Mouse (Mus musculus) limb, embryonic 11.5 days (tissue): ENCODE results near the gene Dusp11. TPM values are rescaled to one million over a fixed set of nuclear protein-coding genes. Genes with fewer than 3 reads are reported as not detected.
"Not testable (repeated sequence)": the region's sequence is repeated elsewhere in the genome, so short reads cannot be mapped to it uniquely, and the experiment has no call there.

ENCODE experiments used
- ATAC-seq: fragments of 200-750 bp; cut with Nextera tagmentation; 2 replicates; pipeline ENCODE4 v1.8.0; 2017; ENCODE audit warnings: low read depth; ENCODE audit not compliant: insufficient number of reproducible peaks, low FRiP score, low TSS enrichment
- DNase-seq: peaks from one replicate; pipeline ENCODE4 v3.0.0-alpha.2; 2015; ENCODE audit warnings: low spot score
- H3K27ac ChIP-seq: fragments of 300-500 bp; sonication (generic); replicated peaks from 2 replicates; pipeline ENCODE4 v1.5.1; 2014; ENCODE audit warnings: low read depth, mild to moderate bottlenecking, low read length
- H3K27me3 ChIP-seq: fragments of 300-500 bp; sonication (generic); 2 replicates; pipeline ENCODE4 v1.6.1; 2014; ENCODE audit warnings: mild to moderate bottlenecking, low read length, mixed read lengths; ENCODE audit not compliant: control insufficient read depth, insufficient read depth
- H3K36me3 ChIP-seq: fragments of 300-500 bp; sonication (generic); 2 replicates; pipeline ENCODE4 v1.6.1; 2014; ENCODE audit warnings: mild to moderate bottlenecking, low read length, moderate library complexity, mixed read lengths; ENCODE audit not compliant: control insufficient read depth, insufficient read depth
- H3K4me1 ChIP-seq: fragments of 300-500 bp; sonication (generic); 2 replicates; pipeline ENCODE4 v1.6.1; 2014; ENCODE audit warnings: low read length, mixed read lengths; ENCODE audit not compliant: control insufficient read depth, insufficient read depth
- H3K4me2 ChIP-seq: fragments of 300-500 bp; sonication (generic); 2 replicates; pipeline ENCODE4 v1.6.1; 2014; ENCODE audit warnings: low read depth, mild to moderate bottlenecking, moderate library complexity; ENCODE audit not compliant: severe bottlenecking
- H3K4me3 ChIP-seq: fragments of 300-500 bp; sonication (generic); 2 replicates; pipeline ENCODE4 v1.5.1; 2014; ENCODE audit warnings: low read depth, low read length
- H3K9ac ChIP-seq: fragments of 300-500 bp; sonication (generic); 2 replicates; pipeline ENCODE4 v1.6.1; 2014; ENCODE audit warnings: mild to moderate bottlenecking, low read length
- H3K9me3 ChIP-seq: fragments of 300-500 bp; sonication (generic); 2 replicates; pipeline ENCODE4 v1.6.1; 2016; ENCODE audit warnings: low read length; ENCODE audit not compliant: control insufficient read depth
- WGBS: fragments of 180-500 bp; shearing (Covaris S2); extraction: QIAGEN DNeasy Blood & Tissue Kit; methylation state at CpG from one replicate; pipeline ENCODE4 v1.1.7; 2014; 5-methylcytosine and 5-hydroxymethylcytosine counted together
- polyA plus RNA-seq: library from polyadenylated mRNA; unstranded; fragments of >200 nt; fragmentation: Nextera tagmentation; extraction: Ambion mirVana; gene quantifications from 2 replicates; pipeline ENCODE4 v1.2.1, GENCODE M21; 2014

The Dusp11 gene
- polyA plus RNA-seq, 1 experiment from 2014 or later, result 44.7 TPM

DNA sequence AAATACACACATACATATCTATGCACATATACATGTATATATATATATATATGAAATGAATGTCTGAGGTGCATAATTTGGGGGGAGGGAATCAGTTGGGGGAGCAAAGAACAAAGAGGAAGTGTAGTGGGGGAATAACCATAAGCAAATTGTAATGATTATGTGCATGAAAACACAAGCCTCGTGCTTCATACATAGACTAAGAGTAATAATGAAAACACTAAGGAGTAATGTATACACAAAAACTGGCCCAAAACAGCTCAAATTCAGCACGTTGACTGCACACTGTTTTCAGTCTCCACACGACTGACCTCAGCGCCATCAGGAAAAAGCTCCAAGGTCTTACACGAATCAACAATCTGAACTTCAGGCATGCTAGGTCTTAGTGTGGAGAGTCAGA lies 14.8 kb upstream of the Dusp11 start:
- H3K27ac ChIP-seq, result no peak overlapping the region
- ATAC-seq (no peak), DNase-seq (no peak)
- H3K9ac ChIP-seq, result no peak overlapping the region
- H3K27me3 ChIP-seq, result no peaks in the 10 kb centered on the region
- H3K9me3 ChIP-seq, result no peaks in the 10 kb centered on the region
- H3K36me3 ChIP-seq, result no peaks in the 10 kb centered on the region
- no peaks in the 10 kb centered on the region for H3K4me1 ChIP-seq
- no peak overlapping the region for H3K4me3 ChIP-seq
- no peak overlapping the region for H3K4me2 ChIP-seq
- 86% methylated on average over 5 of the region's 5 CpGs for WGBS

DNA sequence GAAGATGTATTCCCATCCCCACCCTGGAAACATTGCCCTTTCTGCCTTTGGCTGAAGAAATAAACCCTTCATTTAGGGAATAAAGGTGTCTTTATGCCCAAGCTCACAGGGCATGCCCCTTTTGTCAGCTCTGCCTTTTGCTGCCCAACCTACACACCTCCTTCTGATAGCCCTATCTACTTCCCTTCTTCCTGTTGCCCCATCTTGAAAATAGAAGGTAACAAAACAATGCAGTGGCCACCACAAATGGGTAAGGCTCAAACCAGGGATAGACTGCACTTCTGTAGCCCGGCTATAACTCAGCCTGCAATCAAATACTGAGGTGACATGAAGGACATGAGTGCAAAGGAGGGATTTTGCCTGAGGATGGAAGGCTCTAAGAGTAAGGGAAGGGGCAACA lies 14.3 kb upstream of the Dusp11 start:
- Histone ChIP-seq H3K9me3 (no peaks in the 10 kb centered on the region), H3K4me3 (no peak overlapping the region), H3K9ac (no peak overlapping the region), H3K4me2 (no peak overlapping the region), H3K4me1 (no peaks in the 10 kb centered on the region), H3K27ac (no peak overlapping the region), H3K27me3 (no peaks in the 10 kb centered on the region), H3K36me3 (no peaks in the 10 kb centered on the region)
- 82% methylated on average over 1 of the region's 1 CpGs for WGBS
- ATAC-seq, result no peak
- DNase-seq, result no peak

DNA sequence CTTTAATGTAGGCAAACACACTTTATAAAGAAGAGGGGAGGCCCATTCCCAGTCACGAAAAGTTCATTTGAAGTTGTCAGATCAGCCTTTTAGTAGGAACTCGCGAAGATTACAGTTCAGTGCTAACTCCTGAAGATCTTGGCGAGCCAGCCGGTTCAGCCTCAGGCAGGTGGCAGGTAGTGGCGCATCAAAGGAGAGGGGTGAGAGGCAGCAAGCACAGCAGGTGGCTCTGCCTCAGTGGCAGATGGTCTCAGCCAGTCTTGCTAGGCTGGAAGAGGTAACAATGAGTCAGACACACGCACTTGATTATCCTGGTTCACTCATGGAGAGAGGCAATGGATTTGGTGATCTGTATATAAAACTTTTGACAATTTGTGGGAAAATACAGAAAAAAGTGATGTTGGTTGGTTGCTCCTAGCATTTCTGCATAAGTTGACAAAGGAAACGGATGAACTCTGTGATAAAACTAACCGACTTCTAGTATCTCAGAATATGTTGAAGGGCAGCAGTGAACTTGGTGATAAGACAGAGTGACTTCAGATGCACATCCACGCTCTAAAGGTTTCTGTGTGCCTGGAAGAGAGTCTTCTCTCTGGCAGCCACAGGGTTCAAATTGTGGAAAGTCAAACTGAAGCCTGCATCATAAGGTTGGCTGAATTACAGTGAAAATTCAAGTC lies 13.6 kb upstream of the Dusp11 start:
- H3K4me3 ChIP-seq, result no peak overlapping the region
- H3K4me2 ChIP-seq, result no peak overlapping the region
- 42% methylated on average over 10 of the region's 10 CpGs for WGBS
- no peak overlapping the region for H3K9ac ChIP-seq
- H3K4me1 ChIP-seq, result no peaks in the 10 kb centered on the region
- no peak for ATAC-seq
- no peak for DNase-seq
- no peak overlapping the region for H3K27ac ChIP-seq
- no peaks in the 10 kb centered on the region for H3K36me3 ChIP-seq
- no peaks in the 10 kb centered on the region for H3K27me3 ChIP-seq
- no peaks in the 10 kb centered on the region for H3K9me3 ChIP-seq

DNA sequence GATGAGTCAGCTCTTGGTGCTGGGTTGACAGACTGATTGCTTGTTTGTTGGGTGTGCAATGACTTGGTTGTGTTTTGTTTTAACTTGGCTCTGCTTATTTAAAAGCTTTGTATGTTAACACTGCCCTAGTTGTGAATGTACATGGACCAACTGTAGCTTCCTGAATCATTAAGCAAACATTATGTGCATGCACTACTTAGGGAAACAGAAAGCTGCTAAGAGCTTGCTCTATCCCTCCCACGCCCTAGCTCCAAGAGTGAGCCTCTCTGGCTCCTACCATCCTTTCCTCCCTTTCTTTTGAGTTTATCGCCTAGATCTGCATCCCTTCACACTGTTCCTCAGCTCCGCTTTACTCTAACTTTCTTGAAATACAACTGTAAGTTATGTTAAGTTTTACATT lies 11.9 kb upstream of the Dusp11 start:
- H3K9ac ChIP-seq, result no peak overlapping the region
- no peaks in the 10 kb centered on the region for H3K9me3 ChIP-seq
- no peak overlapping the region for H3K27ac ChIP-seq
- no peaks in the 10 kb centered on the region for H3K4me1 ChIP-seq
- no peaks in the 10 kb centered on the region for H3K36me3 ChIP-seq
- H3K4me2 ChIP-seq, result no peak overlapping the region
- ATAC-seq (no peak), DNase-seq (no peak)
- H3K27me3 ChIP-seq, result no peaks in the 10 kb centered on the region
- 85% methylated on average over 3 of the region's 3 CpGs for WGBS
- no peak overlapping the region for H3K4me3 ChIP-seq

DNA sequence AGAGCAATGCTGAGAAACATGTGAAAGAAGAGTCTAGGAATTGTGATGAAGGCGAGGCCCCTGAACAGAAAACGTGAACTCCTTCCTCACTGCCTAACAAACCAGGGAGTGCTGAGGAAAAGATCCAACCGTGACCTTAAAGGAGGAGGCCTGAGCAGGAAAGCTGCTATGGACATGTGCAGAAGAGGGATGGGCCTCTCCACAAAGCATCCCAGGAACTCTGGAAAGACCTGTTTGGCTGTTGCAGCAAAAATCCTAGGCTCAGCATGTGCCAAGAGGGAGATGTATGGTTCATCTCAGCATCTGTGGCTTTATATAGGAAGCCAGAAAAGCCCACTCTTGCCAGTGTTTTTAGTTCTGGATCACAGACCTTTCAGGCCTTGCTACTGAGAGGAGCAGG lies 11.2 kb upstream of the Dusp11 start:
- no peak overlapping the region for H3K9ac ChIP-seq

DNA sequence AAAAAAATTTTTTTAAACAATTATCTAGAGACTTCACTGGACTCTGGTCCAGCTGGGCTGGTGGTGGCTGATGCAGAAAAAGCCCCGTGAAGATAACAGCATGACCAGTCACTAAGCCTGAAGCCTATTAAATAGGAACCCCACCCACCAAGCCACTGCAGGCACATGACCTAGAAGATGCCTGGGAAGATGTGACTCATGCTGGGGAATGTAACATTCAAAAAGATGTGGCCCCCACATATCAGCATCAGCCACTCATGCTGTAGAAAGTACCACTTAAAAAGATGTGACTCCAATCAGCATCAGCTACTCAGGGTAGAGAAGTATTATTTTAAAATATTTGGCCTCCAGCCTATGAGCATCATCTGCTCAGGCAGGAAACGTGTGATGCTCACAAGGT lies 8.4 kb upstream of the Dusp11 start:
- Histone ChIP-seq H3K27me3 (no peaks in the 10 kb centered on the region), H3K4me2 (no peak overlapping the region), H3K4me1 (no peaks in the 10 kb centered on the region), H3K27ac (no peak overlapping the region), H3K9me3 (no peaks in the 10 kb centered on the region), H3K9ac (no peak overlapping the region), H3K4me3 (no peak overlapping the region), H3K36me3 (no peaks in the 10 kb centered on the region)
- no peak for ATAC-seq
- 81% methylated on average over 2 of the region's 2 CpGs for WGBS
- DNase-seq, result no peak

More for the DNA sequence above, 11.2 kb upstream of the Dusp11 start:
- WGBS, result 83% methylated on average over 3 of the region's 3 CpGs
- H3K27me3 ChIP-seq, result no peaks in the 10 kb centered on the region
- H3K4me1 ChIP-seq, result no peaks in the 10 kb centered on the region
- no peak overlapping the region for H3K4me2 ChIP-seq
- H3K9me3 ChIP-seq, result no peaks in the 10 kb centered on the region
- no peak overlapping the region for H3K4me3 ChIP-seq
- no peaks in the 10 kb centered on the region for H3K36me3 ChIP-seq
- DNase-seq, result no peak
- no peak overlapping the region for H3K27ac ChIP-seq
- ATAC-seq, result no peak

DNA sequence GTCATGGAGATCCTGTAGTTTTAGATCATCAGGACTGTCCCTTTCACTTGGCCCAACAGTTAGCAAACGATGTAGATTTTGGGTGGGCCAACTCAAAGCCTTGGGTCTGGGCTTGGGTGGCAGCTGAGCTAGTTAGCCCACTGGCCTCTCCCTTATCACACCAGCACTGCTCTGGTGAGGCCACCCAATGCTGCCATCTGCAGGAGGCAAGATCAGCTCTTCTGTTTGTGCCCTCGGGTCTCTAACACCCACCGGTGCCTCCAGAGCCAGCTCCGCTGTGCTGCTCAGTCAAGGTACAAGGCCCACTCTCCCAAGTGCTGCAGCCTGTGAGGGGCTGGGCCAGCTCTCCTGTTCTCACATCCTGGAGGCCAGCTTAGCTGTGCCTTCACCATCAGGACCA lies 5.2 kb upstream of the Dusp11 start:
- ATAC-seq, result no peak
- no peak for DNase-seq
- Histone ChIP-seq H3K9ac (no peak overlapping the region), H3K4me3 (no peak overlapping the region), H3K36me3 (no peaks in the 10 kb centered on the region), H3K4me1 (no peaks in the 10 kb centered on the region), H3K27ac (no peak overlapping the region), H3K9me3 (no peaks in the 10 kb centered on the region), H3K27me3 (no peaks in the 10 kb centered on the region), H3K4me2 (no peak overlapping the region)
- WGBS, result 65% methylated on average over 4 of the region's 4 CpGs

DNA sequence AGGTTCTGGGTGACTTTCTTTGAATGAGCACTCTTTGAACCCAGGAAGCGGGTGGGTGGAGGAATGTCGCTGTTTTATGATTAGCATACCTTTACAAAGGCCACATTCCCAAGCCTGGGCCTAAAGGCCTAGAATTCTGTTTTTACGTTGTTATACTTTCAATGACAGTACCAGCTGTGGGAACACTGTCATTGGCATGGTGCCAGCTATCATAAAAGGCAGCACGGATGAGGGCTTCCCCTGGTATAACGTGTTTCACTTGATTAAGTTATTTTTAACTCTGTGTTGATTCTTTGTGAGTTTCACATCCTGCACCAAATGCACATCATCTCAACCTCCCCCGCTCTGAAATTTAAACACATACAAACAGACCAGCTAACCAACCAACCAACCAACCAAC lies 4.6 kb upstream of the Dusp11 start:
- not testable (repeated sequence) for DNase-seq, H3K27ac ChIP-seq, H3K4me3 ChIP-seq, ATAC-seq, H3K9me3 ChIP-seq, H3K4me2 ChIP-seq, H3K36me3 ChIP-seq, H3K4me1 ChIP-seq, H3K27me3 ChIP-seq, H3K9ac ChIP-seq
- 40% methylated on average over 4 of the region's 6 CpGs for WGBS

DNA sequence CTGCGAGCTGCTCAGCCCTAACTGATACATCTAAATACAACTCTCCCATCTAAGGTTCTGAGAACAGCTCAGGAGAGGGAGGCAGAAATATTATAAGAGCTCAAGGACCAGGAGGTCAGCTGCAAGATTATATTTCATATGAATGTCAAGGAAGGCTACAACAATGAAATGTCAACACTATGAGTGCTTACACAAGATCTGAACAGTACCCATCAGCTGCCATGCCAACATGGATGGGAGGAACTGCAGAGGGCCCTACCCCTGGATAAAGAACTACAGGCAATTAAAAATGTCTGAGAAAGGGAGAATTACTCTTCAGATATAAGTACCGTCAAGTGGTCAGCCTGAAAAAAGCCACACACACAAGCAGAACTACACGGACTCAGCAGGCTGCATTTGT lies 3.9 kb downstream of the Dusp11 start:
- 91% methylated on average over 3 of the region's 3 CpGs for WGBS

More for the DNA sequence above, 3.9 kb downstream of the Dusp11 start:
- no peak overlapping the region for H3K9ac ChIP-seq
- DNase-seq (no peak), ATAC-seq (no peak)
- no peaks in the 10 kb centered on the region for H3K27me3 ChIP-seq
- peaks cover 5% of the 10 kb centered on the region; the same call in 1 of the 2 replicates for H3K4me1 ChIP-seq
- no peak overlapping the region for H3K4me3 ChIP-seq
- H3K4me2 ChIP-seq, result no peak overlapping the region
- H3K36me3 ChIP-seq, result peaks cover 12% of the 10 kb centered on the region; the same call in 1 of the 2 replicates
- no peak overlapping the region for H3K27ac ChIP-seq
- no peaks in the 10 kb centered on the region for H3K9me3 ChIP-seq
